Mouse (Mus musculus) midbrain, embryonic 14.5 days (tissue): Measurements from ENCODE around the gene Pagr1b. TPM values are rescaled to one million over a fixed set of nuclear protein-coding genes. Genes with fewer than 3 reads are reported as not detected.

Experiments used
- ATAC-seq: fragments of 200-750 bp; cut with Nextera tagmentation; 2 replicates; pipeline ENCODE4 v1.8.0; 2017; ENCODE audit warnings: moderate number of reproducible peaks, moderate library complexity; ENCODE audit not compliant: low FRiP score, low TSS enrichment
- DNase-seq: peaks from one replicate; pipeline ENCODE4 v3.0.0-alpha.2; 2015
- H3K27ac ChIP-seq: fragments of 300-500 bp; sonication (generic); replicated peaks from 2 replicates; pipeline ENCODE4 v1.5.1; 2014; ENCODE audit warnings: mild to moderate bottlenecking, low read depth, low read length, moderate library complexity
- H3K27me3 ChIP-seq: fragments of 300-500 bp; sonication (generic); 2 replicates; pipeline ENCODE4 v1.6.1; 2014; ENCODE audit warnings: low read length, control low read depth, mixed read lengths; ENCODE audit not compliant: control insufficient read depth, insufficient read depth
- H3K36me3 ChIP-seq: fragments of 300-500 bp; sonication (generic); 2 replicates; pipeline ENCODE4 v1.6.1; 2014; ENCODE audit warnings: low read length, control low read depth; ENCODE audit not compliant: control insufficient read depth, insufficient read depth
- H3K4me1 ChIP-seq: fragments of 300-500 bp; sonication (generic); 2 replicates; pipeline ENCODE4 v1.6.1; 2014; ENCODE audit warnings: mild to moderate bottlenecking, antibody characterized with exemption, low read length, control low read depth; ENCODE audit not compliant: control insufficient read depth, insufficient read depth
- H3K4me2 ChIP-seq: fragments of 300-500 bp; sonication (generic); 2 replicates; pipeline ENCODE4 v1.6.1; 2014; ENCODE audit warnings: mild to moderate bottlenecking, low read length, moderate library complexity
- H3K4me3 ChIP-seq: fragments of 300-500 bp; sonication (generic); replicated peaks from 2 replicates; pipeline ENCODE4 v1.5.1; 2014; ENCODE audit warnings: low read depth, low read length
- H3K9ac ChIP-seq: fragments of 300-500 bp; sonication (generic); replicated peaks from 2 replicates; pipeline ENCODE4 v1.6.1; 2014; ENCODE audit warnings: mild to moderate bottlenecking, low read length, moderate library complexity
- H3K9me3 ChIP-seq: fragments of 300-500 bp; sonication (generic); 2 replicates; pipeline ENCODE4 v1.6.1; 2016; ENCODE audit warnings: low read length, control low read depth, mixed read lengths; ENCODE audit not compliant: control insufficient read depth
- WGBS: fragments of 180-500 bp; shearing (Covaris S2); extraction: QIAGEN DNeasy Blood & Tissue Kit; methylation state at CpG from one replicate; pipeline ENCODE4 v1.1.7; 2014; 5-methylcytosine and 5-hydroxymethylcytosine counted together
- polyA plus RNA-seq: library from polyadenylated mRNA; unstranded; fragments of >200 nt; fragmentation: Nextera tagmentation; extraction: Ambion mirVana; gene quantifications from 2 replicates; pipeline ENCODE4 v1.2.1, GENCODE M21; 2014

Gene Pagr1b
- polyA plus RNA-seq, 1 experiment from 2014 or later = not detected

DNA sequence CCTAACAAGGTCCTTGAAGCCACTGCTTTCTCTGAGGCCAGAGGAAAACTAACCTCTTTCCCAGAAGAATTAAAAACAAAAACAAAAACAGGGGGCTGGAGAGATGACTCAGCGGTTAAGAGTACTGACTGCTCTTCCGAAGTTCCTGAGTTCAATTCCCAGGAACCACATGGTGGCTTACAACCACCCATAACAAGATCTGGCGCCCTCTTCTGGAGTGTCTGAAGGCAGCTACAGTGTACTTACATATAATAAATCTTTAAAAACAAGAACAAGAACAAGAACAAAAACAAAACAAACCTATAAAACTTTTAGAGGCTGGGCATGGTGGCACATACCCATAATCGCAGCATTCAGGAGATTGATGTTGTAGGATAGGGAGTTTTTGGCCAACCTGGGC lies 19.8 kb downstream of the Pagr1b start:
- no peak overlapping the region for H3K4me2 ChIP-seq
- H3K27me3 ChIP-seq = no peaks in the 10 kb centered on the region
- H3K9ac ChIP-seq = no peak overlapping the region
- DNase-seq (no peak), ATAC-seq (no peak)
- no peak overlapping the region for H3K4me3 ChIP-seq
- no peak overlapping the region for H3K27ac ChIP-seq
- H3K9me3 ChIP-seq = no peaks in the 10 kb centered on the region
- H3K36me3 ChIP-seq = no peaks in the 10 kb centered on the region
- WGBS = 82% methylated on average over 4 of the region's 4 CpGs
- H3K4me1 ChIP-seq = no peaks in the 10 kb centered on the region

DNA sequence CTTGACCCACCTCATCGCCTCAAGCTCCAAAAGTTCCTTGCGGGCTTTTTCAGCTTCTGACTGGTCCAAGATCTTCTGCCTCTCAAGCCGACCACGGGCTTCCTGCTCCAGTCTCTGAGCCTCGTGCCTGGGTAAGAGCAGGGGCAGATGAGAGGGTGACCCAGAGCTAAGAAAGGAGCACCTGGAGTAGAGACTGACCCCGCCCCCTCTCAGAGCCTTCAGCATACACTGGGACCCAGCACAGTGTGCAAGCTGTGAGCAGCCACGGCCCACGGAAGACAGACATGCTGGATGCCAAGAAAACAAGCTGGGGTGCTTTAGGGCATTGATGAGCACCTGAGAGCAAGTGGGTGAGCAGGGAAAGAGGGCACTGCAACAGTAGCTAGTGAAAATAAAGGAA lies 27.5 kb downstream of the Pagr1b start:
- DNase-seq (no peak), ATAC-seq (no peak)
- no peak overlapping the region for H3K9ac ChIP-seq
- H3K4me1 ChIP-seq = no peaks in the 10 kb centered on the region
- H3K27me3 ChIP-seq = no peaks in the 10 kb centered on the region
- no peak overlapping the region for H3K27ac ChIP-seq
- H3K36me3 ChIP-seq = no peaks in the 10 kb centered on the region
- H3K4me2 ChIP-seq = no peak overlapping the region
- H3K4me3 ChIP-seq = no peak overlapping the region
- H3K9me3 ChIP-seq = no peaks in the 10 kb centered on the region
- 72% methylated on average over 8 of the region's 8 CpGs for WGBS

DNA sequence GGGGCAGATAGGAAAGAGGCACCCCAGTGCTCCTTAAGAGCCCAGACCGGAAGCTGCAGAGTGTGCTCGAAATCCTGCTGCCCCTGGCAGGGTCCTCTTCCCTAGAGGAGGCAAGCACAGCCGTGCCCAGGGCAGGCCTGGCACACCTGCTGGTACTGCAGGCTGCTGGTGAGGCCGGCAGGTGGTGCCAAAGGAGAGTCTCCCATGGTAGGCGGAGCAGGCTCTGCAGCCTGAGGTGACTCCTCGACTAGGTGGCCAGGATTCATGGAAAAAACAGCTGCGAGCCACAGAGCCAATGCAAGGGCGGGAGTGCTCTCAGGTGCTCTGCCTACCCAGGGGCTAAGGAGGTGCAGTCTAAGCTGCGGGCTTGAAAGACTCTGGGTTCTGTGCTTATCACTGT lies 30.0 kb downstream of the Pagr1b start:
- H3K27ac ChIP-seq = no peak overlapping the region
- H3K4me3 ChIP-seq = no peak overlapping the region
- H3K27me3 ChIP-seq = no peaks in the 10 kb centered on the region
- no peaks in the 10 kb centered on the region for H3K9me3 ChIP-seq
- H3K9ac ChIP-seq = no peak overlapping the region
- H3K4me1 ChIP-seq = no peaks in the 10 kb centered on the region
- H3K36me3 ChIP-seq = 0 out of 2 replicates have a peak, but pooled peaks cover 3% of the 10 kb centered on the region
- WGBS = 51% methylated on average over 9 of the region's 9 CpGs
- DNase-seq (peak; percentile 45), ATAC-seq (no peak)
- no peak overlapping the region for H3K4me2 ChIP-seq

DNA sequence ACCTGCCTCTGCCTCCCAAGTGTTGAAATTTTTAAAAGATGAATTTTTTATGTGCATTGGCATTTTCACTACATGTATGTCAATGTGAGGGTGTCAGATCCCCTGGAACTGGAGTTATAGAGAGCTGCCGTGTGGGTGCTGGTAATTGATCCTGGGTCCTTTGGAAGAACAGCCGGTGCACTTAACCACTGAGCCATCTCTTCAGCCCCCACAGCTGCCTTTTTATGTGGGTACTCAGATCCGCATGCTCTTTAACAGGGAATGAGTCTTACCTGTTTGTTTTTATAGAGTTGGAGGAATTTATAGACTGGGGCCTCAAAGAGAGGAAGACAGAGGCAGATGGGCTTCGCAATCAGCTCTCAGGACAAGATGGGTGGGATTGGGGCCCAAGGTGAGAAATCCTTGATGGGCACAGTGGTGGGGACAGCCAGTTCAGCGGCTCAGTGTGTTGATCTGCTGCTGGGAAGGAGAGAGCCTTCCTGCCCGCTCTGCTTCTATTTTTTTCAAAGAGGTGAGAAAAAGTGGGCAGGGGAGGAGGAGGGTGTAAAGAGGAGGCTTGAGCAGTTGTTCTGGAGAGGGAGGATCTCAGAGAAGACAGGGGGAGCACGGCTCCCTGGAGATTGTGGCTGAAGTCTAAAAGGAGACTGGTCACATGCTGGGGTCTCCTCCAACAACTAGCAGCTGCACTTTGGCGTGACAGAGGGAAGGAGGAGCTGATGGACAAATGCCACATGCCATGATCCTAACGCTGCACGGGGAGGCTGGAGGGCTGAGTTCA lies 31.4 kb downstream of the Pagr1b start:
- DNase-seq = no peak
- Histone ChIP-seq H3K36me3 (peaks cover 14% of the 10 kb centered on the region), H3K9me3 (no peaks in the 10 kb centered on the region), H3K4me3 (no peak overlapping the region), H3K4me1 (no peaks in the 10 kb centered on the region), H3K27ac (no peak overlapping the region), H3K9ac (no peak overlapping the region), H3K4me2 (no peak overlapping the region), H3K27me3 (no peaks in the 10 kb centered on the region)
- 66% methylated on average over 9 of the region's 10 CpGs for WGBS
- no peak for ATAC-seq

DNA sequence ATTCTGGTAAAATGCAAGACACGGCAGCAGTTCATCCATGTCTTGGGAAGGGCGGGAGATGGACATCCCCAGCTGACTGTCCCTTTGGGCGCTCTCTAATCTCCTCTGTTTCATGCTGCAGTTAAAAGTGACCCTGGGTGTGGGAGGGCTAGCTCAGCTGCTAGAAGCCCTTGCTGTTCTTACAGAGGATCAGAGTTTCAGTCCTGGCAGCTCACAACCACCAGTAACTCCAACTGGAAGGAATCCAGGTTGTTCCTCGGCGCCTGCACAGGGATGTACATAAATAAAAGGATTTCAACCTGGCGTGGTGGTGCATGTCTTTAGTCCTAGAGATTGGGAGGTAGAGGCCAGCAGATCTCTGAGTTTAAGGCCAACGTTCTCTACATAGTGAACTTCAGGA lies 33.2 kb downstream of the Pagr1b start:
- DNase-seq = no peak
- no peaks in the 10 kb centered on the region for H3K27me3 ChIP-seq
- no peaks in the 10 kb centered on the region for H3K4me1 ChIP-seq

DNA sequence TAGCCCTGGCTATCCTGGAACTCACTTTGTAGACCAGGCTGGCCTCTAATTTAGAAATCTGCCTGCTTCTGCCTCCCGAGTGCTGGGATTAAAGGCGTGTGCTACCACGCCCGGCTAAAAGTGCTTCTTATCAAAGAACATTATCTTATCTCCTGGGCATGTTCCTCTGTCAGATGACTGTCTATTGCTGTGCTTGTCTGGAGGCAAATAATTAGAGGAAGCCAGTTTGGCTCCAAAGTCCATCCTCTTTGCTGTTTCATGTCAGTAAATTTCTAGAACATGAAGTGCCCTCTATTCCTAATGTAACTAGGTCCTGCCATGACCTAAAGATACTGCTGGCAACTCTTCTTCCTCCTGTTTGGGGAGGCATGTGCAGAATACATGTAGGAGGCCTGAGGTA lies 34.2 kb downstream of the Pagr1b start:
- no peak overlapping the region for H3K27ac ChIP-seq
- ATAC-seq (no peak), DNase-seq (no peak)
- no peak overlapping the region for H3K9ac ChIP-seq
- H3K4me1 ChIP-seq = peaks cover 5% of the 10 kb centered on the region
- no peak overlapping the region for H3K4me2 ChIP-seq
- H3K27me3 ChIP-seq = no peaks in the 10 kb centered on the region
- peaks cover 34% of the 10 kb centered on the region for H3K36me3 ChIP-seq
- no peaks in the 10 kb centered on the region for H3K9me3 ChIP-seq
- no peak overlapping the region for H3K4me3 ChIP-seq
- 96% methylated on average over 4 of the region's 4 CpGs for WGBS

More for the DNA sequence above, 33.2 kb downstream of the Pagr1b start:
- Histone ChIP-seq H3K4me3 (no peak overlapping the region), H3K27ac (no peak overlapping the region), H3K36me3 (peaks cover 32% of the 10 kb centered on the region), H3K9me3 (no peaks in the 10 kb centered on the region), H3K9ac (no peak overlapping the region), H3K4me2 (no peak overlapping the region)
- WGBS = 84% methylated on average over 7 of the region's 7 CpGs
- ATAC-seq = no peak

DNA sequence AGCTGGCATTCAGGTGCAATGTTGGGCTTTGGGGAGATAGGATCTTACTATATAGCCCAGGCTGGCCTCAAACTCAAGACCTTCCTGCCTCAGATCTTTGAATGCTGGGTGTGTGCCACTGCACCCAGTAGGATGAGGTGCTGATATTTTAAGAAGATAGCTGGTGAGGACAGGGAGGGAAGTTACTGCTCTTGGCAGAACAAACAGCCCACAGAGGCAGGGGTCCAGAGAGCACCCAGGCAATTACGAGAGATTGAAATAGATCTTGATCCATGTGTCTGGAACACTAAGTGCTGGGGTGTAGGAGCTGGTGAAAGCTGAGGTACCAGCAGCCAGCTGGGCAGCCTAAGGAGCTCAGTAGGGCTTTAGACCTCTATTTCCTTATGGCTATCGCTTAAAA lies 34.7 kb downstream of the Pagr1b start:
- Histone ChIP-seq H3K4me1 (peaks cover 7% of the 10 kb centered on the region), H3K9me3 (no peaks in the 10 kb centered on the region), H3K27me3 (no peaks in the 10 kb centered on the region), H3K9ac (no peak overlapping the region), H3K4me3 (no peak overlapping the region), H3K27ac (no peak overlapping the region), H3K4me2 (no peak overlapping the region), H3K36me3 (peaks cover 34% of the 10 kb centered on the region)
- DNase-seq = no peak
- no peak for ATAC-seq
- WGBS = 96% methylated on average over 2 of the region's 2 CpGs

DNA sequence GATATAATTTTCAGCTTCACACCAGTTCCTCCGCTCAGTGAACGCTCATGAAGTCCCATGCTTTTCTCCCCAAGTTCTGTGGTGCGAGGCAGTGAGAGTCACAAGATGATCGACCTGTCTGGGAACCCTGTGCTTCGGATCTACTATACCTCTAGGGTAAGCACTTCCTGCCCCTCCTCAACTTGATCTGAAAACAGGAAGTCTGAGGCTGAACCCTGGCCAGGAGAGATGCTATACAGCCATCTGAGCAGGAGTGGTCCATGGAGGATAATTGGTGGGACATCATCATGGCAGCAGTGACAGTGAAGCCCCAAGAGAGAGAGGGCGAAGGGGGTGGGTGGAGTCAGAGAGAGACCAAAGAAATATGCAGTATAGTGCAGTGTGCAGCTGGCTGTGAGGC lies 37.4 kb downstream of the Pagr1b start:
- Histone ChIP-seq H3K4me1 (peaks cover 11% of the 10 kb centered on the region), H3K27ac (no peak overlapping the region), H3K36me3 (peaks cover 34% of the 10 kb centered on the region), H3K4me2 (no peak overlapping the region), H3K9ac (no peak overlapping the region), H3K9me3 (no peaks in the 10 kb centered on the region), H3K4me3 (no peak overlapping the region), H3K27me3 (no peaks in the 10 kb centered on the region)
- 96% methylated on average over 6 of the region's 6 CpGs for WGBS
- ATAC-seq (no peak), DNase-seq (no peak)

DNA sequence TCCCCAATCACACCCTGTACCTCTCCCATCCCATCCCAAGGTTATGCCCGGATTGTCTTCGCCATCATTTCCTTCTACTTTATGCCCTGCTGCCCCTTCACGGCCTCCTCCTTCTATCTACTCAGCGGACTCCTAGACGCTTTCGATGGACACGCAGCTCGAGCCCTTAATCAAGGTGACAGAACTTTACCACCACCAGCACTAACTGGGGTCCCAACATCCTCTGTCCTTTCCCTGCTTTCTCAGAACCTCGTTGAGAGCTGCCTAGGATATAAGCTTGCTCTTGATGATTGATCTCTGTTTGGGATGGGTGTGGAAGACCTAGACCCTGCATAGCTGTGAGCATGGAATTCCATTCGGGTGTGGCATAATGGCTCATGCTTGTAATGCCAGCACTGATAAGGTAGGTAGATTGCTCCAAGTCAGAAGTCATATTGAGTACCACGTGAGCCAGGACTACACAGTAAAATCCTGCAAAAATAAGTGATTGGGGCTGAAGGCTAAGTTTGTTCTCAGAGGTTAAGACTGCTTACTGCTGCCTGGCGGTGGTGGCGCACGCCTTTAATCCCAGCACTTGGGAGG lies 39.3 kb downstream of the Pagr1b start:
- DNase-seq (no peak), ATAC-seq (no peak)
- H3K4me2 ChIP-seq = peak overlapping the region; percentile 92
- H3K27me3 ChIP-seq = no peaks in the 10 kb centered on the region
- peak overlapping the region; percentile 90 for H3K4me3 ChIP-seq
- 30% methylated on average over 14 of the region's 14 CpGs for WGBS
- peak overlapping the region; percentile 95; the same call in 1 of the 2 replicates for H3K27ac ChIP-seq
- H3K4me1 ChIP-seq = peaks cover 11% of the 10 kb centered on the region
- H3K36me3 ChIP-seq = peaks cover 45% of the 10 kb centered on the region
- no peaks in the 10 kb centered on the region for H3K9me3 ChIP-seq
- peak overlapping the region; percentile 96 for H3K9ac ChIP-seq
